Mouse (Mus musculus) B cell, adult 67 days (primary cell): ENCODE results near the gene Hist1h2bp. TPM values are rescaled to one million over a fixed set of nuclear protein-coding genes. Genes with fewer than 3 reads are reported as not detected.

Experiments used
- total RNA-seq, 2 experiments: library from RNA; stranded (reverse); gene quantifications; 4 replicates each; pipeline ENCODE4 v1.2.4; 2023

Gene Hist1h2bp
- 10 to 100 TPM; 52.4 to 61.6 TPM for total RNA-seq

GRCm38 (mm10) chr13:21786899-21787629 is at the start of gene Hist1h2bp, which contains the start of gene Hist1h2an:
TSS of gene Hist1h2bp (plus strand) at chr13:21787461.
TSS of gene Hist1h2an (minus strand) at chr13:21787218.

GRCm38 (mm10) chr13:21750159-21751017 is 36.9 kb upstream of the Hist1h2bp start, which contains the start of gene Hist1h4k:
TSS of gene Hist1h4k (minus strand) at chr13:21750505.

DNA sequence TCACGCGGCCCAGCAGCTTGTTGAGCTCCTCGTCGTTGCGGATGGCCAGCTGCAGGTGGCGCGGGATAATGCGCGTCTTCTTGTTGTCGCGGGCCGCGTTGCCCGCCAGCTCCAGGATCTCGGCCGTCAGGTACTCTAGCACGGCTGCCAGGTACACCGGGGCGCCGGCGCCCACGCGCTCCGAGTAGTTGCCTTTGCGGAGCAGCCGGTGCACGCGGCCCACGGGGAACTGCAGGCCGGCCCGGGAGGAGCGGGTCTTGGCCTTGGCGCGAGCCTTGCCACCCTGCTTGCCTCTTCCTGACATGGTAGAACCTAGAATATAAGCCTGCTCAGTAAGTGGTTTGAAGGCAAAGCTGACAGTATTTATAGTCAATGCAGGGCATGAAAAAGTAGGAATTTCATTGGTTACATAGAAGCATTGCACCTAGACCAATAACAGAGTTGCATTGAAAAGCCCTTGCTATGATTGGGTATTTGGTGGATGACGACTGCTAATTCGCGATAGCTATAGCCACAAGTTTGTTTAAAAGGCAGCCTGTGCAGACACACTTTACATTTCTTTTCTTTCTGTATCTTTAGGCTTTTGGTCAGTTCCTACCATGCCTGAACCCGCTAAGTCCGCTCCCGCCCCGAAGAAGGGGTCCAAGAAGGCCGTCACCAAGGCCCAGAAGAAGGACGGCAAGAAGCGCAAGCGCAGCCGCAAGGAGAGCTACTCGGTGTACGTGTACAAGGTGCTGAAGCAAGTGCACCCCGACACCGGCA is 33.6 kb upstream of the Hist1h2bp start, which contains the start of the genes Hist1h2ak and Hist1h2bn:
TSS of gene Hist1h2ak (minus strand) at position 304 of the 762 bp plus-strand sequence.
TSS of gene Hist1h2bn (plus strand) at position 600 of the 762 bp plus-strand sequence.

DNA sequence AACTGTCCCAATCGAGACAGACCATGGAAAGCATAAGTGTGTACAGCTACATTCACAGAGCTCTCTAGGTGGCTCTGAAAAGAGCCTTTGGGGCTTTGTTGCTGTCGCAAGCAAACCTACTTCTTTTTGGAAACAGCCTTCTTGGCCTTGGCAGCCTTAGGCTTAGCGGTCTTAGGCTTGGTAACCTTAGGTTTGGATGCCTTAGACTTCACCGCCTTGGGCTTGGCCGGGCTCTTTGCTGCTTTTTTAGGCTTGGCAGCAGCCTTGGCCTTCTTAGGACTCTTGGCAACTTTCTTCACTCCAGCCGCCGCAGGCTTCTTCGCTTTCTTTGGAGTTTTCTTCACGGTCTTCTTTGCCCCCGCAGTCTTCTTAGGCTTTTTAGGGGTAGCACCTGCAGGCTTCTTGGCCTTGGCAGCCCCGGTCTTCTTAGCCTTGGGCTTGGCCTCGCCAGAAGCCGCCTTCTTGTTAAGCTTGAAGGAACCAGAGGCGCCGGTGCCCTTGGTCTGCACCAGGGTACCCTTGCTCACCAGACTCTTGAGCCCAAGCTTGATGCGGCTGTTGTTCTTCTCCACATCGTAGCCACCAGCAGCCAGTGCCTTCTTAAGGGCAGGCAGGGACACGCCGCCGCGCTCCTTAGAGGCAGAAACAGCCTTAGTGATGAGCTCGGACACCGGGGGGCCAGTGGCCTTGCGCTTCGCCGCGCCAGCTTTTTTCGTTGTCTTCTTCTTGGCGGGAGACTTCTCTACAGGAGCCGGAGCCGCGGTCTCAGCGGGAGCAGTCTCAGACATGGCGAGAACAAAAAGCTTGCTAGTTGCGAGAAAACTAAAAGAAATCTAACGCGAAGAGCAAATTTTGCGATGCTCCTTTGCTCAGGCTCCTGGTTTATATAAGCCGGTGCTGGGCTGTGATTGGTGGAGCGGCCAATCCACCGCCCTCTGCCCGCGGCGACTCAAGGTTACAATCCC is 7.2 kb upstream of the Hist1h2bp start, which contains the start of gene Hist1h1b:
TSS of gene Hist1h1b (minus strand) at position 859 of the 965 bp plus-strand sequence.

DNA sequence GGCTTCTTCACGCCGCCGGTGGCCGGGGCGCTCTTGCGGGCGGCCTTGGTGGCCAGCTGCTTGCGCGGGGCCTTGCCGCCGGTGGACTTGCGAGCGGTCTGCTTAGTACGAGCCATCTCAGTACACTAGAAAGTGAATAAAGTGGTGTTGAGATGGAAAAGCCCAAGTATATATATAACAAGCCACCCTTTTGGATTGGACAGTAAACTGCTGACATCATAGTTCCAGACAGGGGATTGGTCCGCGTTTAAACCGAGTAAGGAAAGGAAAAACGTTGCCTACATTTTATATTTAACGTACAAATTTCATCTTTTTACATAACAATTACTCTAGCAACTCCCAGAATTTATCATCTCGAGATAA is 4.0 kb upstream of the Hist1h2bp start, which contains the start of gene Hist1h3i:
TSS of gene Hist1h3i (minus strand) at position 116 of the 363 bp plus-strand sequence.

DNA sequence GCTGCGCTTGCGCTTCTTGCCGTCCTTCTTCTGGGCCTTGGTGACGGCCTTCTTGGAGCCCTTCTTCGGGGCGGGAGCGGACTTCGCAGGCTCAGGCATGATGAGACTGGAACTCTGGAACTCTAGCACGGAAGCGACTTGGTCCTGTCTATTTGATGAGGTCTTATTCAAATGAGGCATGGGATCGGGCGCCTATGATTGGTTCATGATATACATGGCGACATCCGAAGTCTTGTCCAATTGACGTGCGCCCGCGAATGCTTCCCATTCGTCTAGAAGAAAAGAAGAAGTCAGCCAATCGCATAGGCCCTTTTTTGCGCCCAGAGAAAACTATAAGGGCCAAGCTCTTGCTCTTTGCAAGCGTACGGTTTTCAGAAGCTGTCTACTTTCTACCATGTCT is 22.8 kb downstream of the Hist1h2bp start, which contains the start of the genes Hist1h2bq and Hist1h2ao:
TSS of gene Hist1h2bq (minus strand) at position 125 of the 400 bp plus-strand sequence.
TSS of gene Hist1h2ao (plus strand) at position 393 of the 400 bp plus-strand sequence.

DNA sequence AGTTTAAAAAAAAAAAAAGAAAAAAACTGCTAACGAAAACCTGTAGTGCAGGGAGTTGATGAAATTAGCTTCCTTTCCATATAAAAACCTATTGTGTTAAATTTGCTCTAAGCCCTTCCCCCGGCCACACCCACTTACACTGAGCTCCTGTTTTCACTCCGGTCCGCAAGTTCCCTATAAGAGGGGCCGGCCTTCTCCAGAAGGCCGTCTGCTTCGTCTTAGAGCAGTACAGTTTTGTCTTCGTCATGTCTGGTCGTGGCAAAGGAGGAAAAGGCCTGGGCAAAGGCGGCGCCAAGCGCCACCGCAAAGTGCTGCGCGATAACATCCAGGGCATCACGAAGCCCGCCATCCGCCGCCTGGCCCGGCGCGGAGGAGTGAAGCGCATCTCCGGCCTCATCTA is 24.3 kb downstream of the Hist1h2bp start, which contains the start of gene Hist1h4m:
TSS of gene Hist1h4m (plus strand) at position 208 of the 400 bp plus-strand sequence.

DNA sequence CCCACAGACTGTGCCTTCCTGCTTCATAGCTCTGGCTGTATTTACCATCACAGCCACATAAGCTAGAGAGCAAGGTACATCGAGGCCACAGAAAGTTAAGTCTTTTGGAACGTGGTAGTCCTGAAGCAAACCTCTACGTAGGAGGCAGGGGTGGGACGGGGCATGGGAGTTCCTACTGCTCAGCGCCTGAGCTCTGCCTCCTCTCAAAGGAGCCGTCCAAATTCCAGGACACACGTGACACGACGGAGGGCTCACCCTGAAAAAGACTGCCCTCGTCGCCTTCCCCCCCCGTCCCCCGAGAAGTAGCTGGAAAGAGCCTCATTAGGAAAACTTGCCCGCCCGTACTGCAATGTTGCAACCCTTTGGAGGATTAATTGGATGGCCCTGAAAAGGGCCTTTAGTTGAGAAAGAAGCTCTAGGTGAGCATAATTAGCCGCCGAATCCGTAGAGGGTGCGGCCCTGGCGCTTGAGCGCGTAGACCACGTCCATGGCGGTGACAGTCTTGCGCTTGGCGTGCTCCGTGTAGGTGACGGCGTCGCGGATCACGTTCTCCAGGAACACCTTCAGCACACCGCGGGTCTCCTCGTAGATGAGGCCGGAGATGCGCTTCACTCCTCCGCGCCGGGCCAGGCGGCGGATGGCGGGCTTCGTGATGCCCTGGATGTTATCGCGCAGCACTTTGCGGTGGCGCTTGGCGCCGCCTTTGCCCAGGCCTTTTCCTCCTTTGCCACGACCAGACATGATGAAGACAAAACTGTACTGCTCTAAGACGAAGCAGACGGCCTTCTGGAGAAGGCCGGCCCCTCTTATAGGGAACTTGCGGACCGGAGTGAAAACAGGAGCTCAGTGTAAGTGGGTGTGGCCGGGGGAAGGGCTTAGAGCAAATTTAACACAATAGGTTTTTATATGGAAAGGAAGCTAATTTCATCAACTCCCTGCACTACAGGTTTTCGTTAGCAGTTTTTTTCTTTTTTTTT is 44.4 kb downstream of the Hist1h2bp start, which contains the start of gene Hist1h4n:
TSS of gene Hist1h4n (minus strand) at position 779 of the 977 bp plus-strand sequence.

DNA sequence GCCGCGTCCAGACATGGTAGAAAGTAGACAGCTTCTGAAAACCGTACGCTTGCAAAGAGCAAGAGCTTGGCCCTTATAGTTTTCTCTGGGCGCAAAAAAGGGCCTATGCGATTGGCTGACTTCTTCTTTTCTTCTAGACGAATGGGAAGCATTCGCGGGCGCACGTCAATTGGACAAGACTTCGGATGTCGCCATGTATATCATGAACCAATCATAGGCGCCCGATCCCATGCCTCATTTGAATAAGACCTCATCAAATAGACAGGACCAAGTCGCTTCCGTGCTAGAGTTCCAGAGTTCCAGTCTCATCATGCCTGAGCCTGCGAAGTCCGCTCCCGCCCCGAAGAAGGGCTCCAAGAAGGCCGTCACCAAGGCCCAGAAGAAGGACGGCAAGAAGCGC is 46.2 kb downstream of the Hist1h2bp start, which contains the start of the genes Hist1h2ap and Hist1h2br:
TSS of gene Hist1h2ap (minus strand) at position 47 of the 400 bp plus-strand sequence.
TSS of gene Hist1h2br (plus strand) at position 283 of the 400 bp plus-strand sequence.

Other genes with a start within 250 kb of the Hist1h2bp start
- not detected for gene Olfr1366, start 244.7 kb upstream of the Hist1h2bp start, total RNA-seq
- not detected for gene Olfr1535, start 227.6 kb upstream of the Hist1h2bp start, total RNA-seq
- not detected for gene Olfr1364, start 205.7 kb upstream of the Hist1h2bp start, total RNA-seq
- not detected for gene Olfr1362, start 173.4 kb upstream of the Hist1h2bp start, total RNA-seq
- gene Olfr11, start 144.9 kb upstream of the Hist1h2bp start, total RNA-seq = not detected
- not detected for gene Olfr1361, start 124.1 kb upstream of the Hist1h2bp start, total RNA-seq
- not detected for gene Olfr1360, start 110.1 kb upstream of the Hist1h2bp start, total RNA-seq
- not detected for gene Olfr1359, start 89.3 kb upstream of the Hist1h2bp start, total RNA-seq
- gene Hist1h2bl, start 71.3 kb upstream of the Hist1h2bp start, total RNA-seq = 100 to 1,000 TPM; 101 to 113 TPM
- 100 to 1,000 TPM; 114 to 126 TPM for gene Hist1h2ai, start 71.0 kb upstream of the Hist1h2bp start, total RNA-seq
- 100 to 1,000 TPM; 156 to 168 TPM for gene Hist1h3h, start 69.8 kb upstream of the Hist1h2bp start, total RNA-seq
- gene Hist1h2bm, start 65.4 kb upstream of the Hist1h2bp start, total RNA-seq = 10 to 100 TPM in 1 of 2 experiments, 1 to 10 TPM in 1; 7.6 to 10.7 TPM
- gene Hist1h4j, start 52.4 kb upstream of the Hist1h2bp start, total RNA-seq = 10 to 100 TPM; 18.4 to 18.5 TPM
- 100 to 1,000 TPM; 328 to 393 TPM for gene Hist1h4k, start 37.0 kb upstream of the Hist1h2bp start, total RNA-seq
- gene Hist1h2ak, start 33.6 kb upstream of the Hist1h2bp start, total RNA-seq = 10 to 100 TPM; 44.3 to 63.1 TPM
- gene Hist1h2bn, start 33.3 kb upstream of the Hist1h2bp start, total RNA-seq = 100 to 1,000 TPM; 110 to 111 TPM
- gene Hist1h1b, start 6.8 kb upstream of the Hist1h2bp start, total RNA-seq = 10 to 100 TPM; 75.2 to 83.5 TPM
- 100 to 1,000 TPM; 223 to 298 TPM for gene Hist1h3i, start 4.1 kb upstream of the Hist1h2bp start, total RNA-seq
- gene Hist1h2an, start 243 bp upstream of the Hist1h2bp start, total RNA-seq = 10 to 100 TPM; 41.7 to 54.0 TPM
- gene Hist1h2bq, start 22.7 kb downstream of the Hist1h2bp start, total RNA-seq = 100 to 1,000 TPM; 251 to 269 TPM
- gene Hist1h2ao, start 23.0 kb downstream of the Hist1h2bp start, total RNA-seq = 100 to 1,000 TPM; 319 to 332 TPM
- gene Hist1h4m, start 24.3 kb downstream of the Hist1h2bp start, total RNA-seq = 100 to 1,000 TPM; 475 to 486 TPM
- 100 to 1,000 TPM in 1 of 2 experiments, 10 to 100 TPM in 1; 62.8 to 128 TPM for gene Hist1h4n, start 44.7 kb downstream of the Hist1h2bp start, total RNA-seq
- 10 to 100 TPM; 73.3 to 83.2 TPM for gene Hist1h2ap, start 46.0 kb downstream of the Hist1h2bp start, total RNA-seq
- 100 to 1,000 TPM; 244 to 262 TPM for gene Hist1h2br, start 46.3 kb downstream of the Hist1h2bp start, total RNA-seq
- gene Zfp184, start 157.6 kb downstream of the Hist1h2bp start, total RNA-seq = 1 to 10 TPM; 1.5 to 2.3 TPM
- gene Pom121l2, start 193.7 kb downstream of the Hist1h2bp start, total RNA-seq = not detected
- gene Prss16, start 222.3 kb downstream of the Hist1h2bp start, total RNA-seq = under 1 TPM in 1 of 2 experiments, not detected in 1; 0.70 TPM
- 10 to 100 TPM; 49.1 to 92.2 TPM for gene Hist1h2ah, start 248.1 kb downstream of the Hist1h2bp start, total RNA-seq
- 10 to 100 TPM; 50.9 to 62.1 TPM for gene Hist1h2bk, start 248.4 kb downstream of the Hist1h2bp start, total RNA-seq